Mouse (Mus musculus): Measurements from ENCODE around the gene Snd1.

GRCm38 (mm10) chr6:28975106-28975505 is 500.2 kb downstream of the Snd1 start:
- TF ChIP-seq ZC3H11A (IDR thresholded peaks at IDR 0.05; ENCODE audit: borderline replicate concordance, low read depth, low read length): no peak
- no peak for TF ChIP-seq ZNF384 (IDR thresholded peaks at IDR 0.05; ENCODE audit: low read depth, low read length)
- no peak for TF ChIP-seq CHD2 (IDR thresholded peaks at IDR 0.05; ENCODE audit: low read depth, low read length)
